Mouse (Mus musculus) MEL (cell line): Measurements from ENCODE around the gene Bmf. TPM values are rescaled to one million over a fixed set of nuclear protein-coding genes. Genes with fewer than 3 reads are reported as not detected.

Source experiments
- DNase-seq: peaks from one replicate; pipeline ENCODE4 v3.0.0; 2011; ENCODE audit warnings: low read depth, low spot score
- H3K27ac ChIP-seq: 2 replicates; pipeline ENCODE4 v1.5.1; 2012; ENCODE audit warnings: low read depth, mild to moderate bottlenecking, control low read depth, low read length, moderate library complexity; ENCODE audit not compliant: control insufficient read depth
- H3K27me3 ChIP-seq, 2 experiments: fragments of 150-350 bp in 1 of 2; sonication (generic) in 1 of 2; 2 replicates each; pipeline ENCODE4 v1.6.1; 2012; ENCODE audit warnings: low read length in 2 of 2, mild to moderate bottlenecking in 2 of 2, improper control_type of control experiment in 1 of 2, moderate library complexity in 1 of 2; ENCODE audit not compliant: insufficient read depth in 2 of 2, control insufficient read depth in 1 of 2
- H3K36me3 ChIP-seq, 2 experiments: 2 replicates each; pipeline ENCODE4 v1.6.1; 2012 to 2014; ENCODE audit warnings: low read length in 2 of 2, improper control_type of control experiment in 1 of 2, inconsistent platforms in 1 of 2, mild to moderate bottlenecking in 1 of 2; ENCODE audit not compliant: insufficient read depth in 2 of 2, control insufficient read depth in 1 of 2
- H3K4me1 ChIP-seq, 2 experiments: fragments of 150-350 bp in 1 of 2; sonication (generic) in 1 of 2; 2 replicates each; pipeline ENCODE4 v1.6.1; 2012; ENCODE audit warnings: low read length in 2 of 2, improper control_type of control experiment in 1 of 2, mild to moderate bottlenecking in 1 of 2; ENCODE audit not compliant: insufficient read depth in 2 of 2, control insufficient read depth in 1 of 2
- H3K4me3 ChIP-seq, 2 experiments: fragments of 150-350 bp in 1 of 2; sonication (generic) in 1 of 2; 2 replicates each; pipeline ENCODE4 v1.5.1; 2012; ENCODE audit warnings: low read depth in 2 of 2, low read length in 2 of 2, mild to moderate bottlenecking in 2 of 2, moderate library complexity in 2 of 2, control low read depth in 1 of 2, improper control_type of control experiment in 1 of 2; ENCODE audit not compliant: control insufficient read depth in 1 of 2, insufficient read depth in 1 of 2
- H3K79me2 ChIP-seq: 2 replicates; pipeline ENCODE4 v1.6.1; 2012; ENCODE audit warnings: mild to moderate bottlenecking, low read length, moderate library complexity; ENCODE audit not compliant: control insufficient read depth, poor library complexity, insufficient read depth
- H3K9ac ChIP-seq: 2 replicates; pipeline ENCODE4 v1.6.1; 2012; ENCODE audit warnings: low read depth, mild to moderate bottlenecking, control low read depth, low read length, moderate library complexity; ENCODE audit not compliant: control insufficient read depth, poor library complexity, severe bottlenecking
- H3K9me3 ChIP-seq: fragments of 150-350 bp; sonication (generic); replicated peaks from 2 replicates; pipeline ENCODE4 v1.6.1; 2012; ENCODE audit warnings: mild to moderate bottlenecking, low read length, improper control_type of control experiment, moderate library complexity; ENCODE audit not compliant: insufficient read depth
- CHD1 ChIP-seq: IDR thresholded peaks from 2 replicates; pipeline ENCODE4 v1.6.1; 2012; ENCODE audit warnings: low read depth, mild to moderate bottlenecking, inconsistent platforms, low read length, improper control_type of control experiment
- CTCF ChIP-seq, 3 experiments: IDR thresholded peaks in 2 of 3; conservative IDR thresholded peaks in 1 of 3; 2 replicates each; pipeline ENCODE4 v1.5.1; 2011 to 2012; ENCODE audit warnings: low read length in 3 of 3, low read depth in 2 of 3, mild to moderate bottlenecking in 2 of 3, improper control_type of control experiment in 1 of 3, inconsistent platforms in 1 of 3, mixed read lengths in 1 of 3, moderate library complexity in 1 of 3; ENCODE audit not compliant: control insufficient read depth in 1 of 3, insufficient read depth in 1 of 3, poor library complexity in 1 of 3, severe bottlenecking in 1 of 3
- ETS1 ChIP-seq: IDR thresholded peaks from 2 replicates; pipeline ENCODE4 v1.6.1; 2012; ENCODE audit warnings: low read depth, mild to moderate bottlenecking, inconsistent platforms, low read length, improper control_type of control experiment, moderate library complexity
- GATA1 ChIP-seq: IDR thresholded peaks from 2 replicates; pipeline ENCODE4 v1.6.1; 2011; ENCODE audit warnings: low read depth, low read length, improper control_type of control experiment
- JUND ChIP-seq: IDR thresholded peaks from 2 replicates; pipeline ENCODE4 v1.6.1; 2011; ENCODE audit warnings: low read depth, mild to moderate bottlenecking, improper control_type of control experiment, low read length
- KAT2A ChIP-seq: conservative IDR thresholded peaks from 2 replicates; pipeline ENCODE4 v1.6.1; 2012; ENCODE audit warnings: low read depth, low read length, improper control_type of control experiment, inconsistent platforms
- MAFK ChIP-seq: IDR thresholded peaks from 2 replicates; pipeline ENCODE4 v1.6.1; 2011; ENCODE audit warnings: low read depth, mild to moderate bottlenecking, low read length, improper control_type of control experiment, borderline replicate concordance
- MAX ChIP-seq: IDR thresholded peaks from 2 replicates; pipeline ENCODE4 v1.6.1; 2011; ENCODE audit warnings: low read length, improper control_type of control experiment
- MAZ ChIP-seq: IDR thresholded peaks from 2 replicates; pipeline ENCODE4 v1.6.1; 2012; ENCODE audit warnings: low read depth, mild to moderate bottlenecking, inconsistent platforms, low read length, improper control_type of control experiment
- MXI1 ChIP-seq: IDR thresholded peaks from 2 replicates; pipeline ENCODE4 v1.6.1; 2011; ENCODE audit warnings: mild to moderate bottlenecking, low read depth, low read length, improper control_type of control experiment
- MYB ChIP-seq: IDR thresholded peaks from 2 replicates; pipeline ENCODE4 v1.6.1; 2011; ENCODE audit warnings: mild to moderate bottlenecking, low read depth, low read length, improper control_type of control experiment
- MYC ChIP-seq: IDR thresholded peaks from 2 replicates; pipeline ENCODE4 v1.6.1; 2011; ENCODE audit warnings: low read depth, mild to moderate bottlenecking, low read length, improper control_type of control experiment, moderate library complexity
- NELFE ChIP-seq: IDR thresholded peaks from 2 replicates; pipeline ENCODE4 v1.6.1; 2011; ENCODE audit warnings: low read depth, low read length, improper control_type of control experiment
- NRF1 ChIP-seq: IDR thresholded peaks from 2 replicates; pipeline ENCODE4 v1.6.1; 2014; ENCODE audit warnings: low read depth, mild to moderate bottlenecking, inconsistent platforms, low read length, improper control_type of control experiment, moderate library complexity; ENCODE audit not compliant: poor library complexity, insufficient read depth, severe bottlenecking
- POLR2A ChIP-seq, 2 experiments: IDR thresholded peaks; 2 replicates each; pipeline ENCODE4 v1.6.1; 2011 to 2012; ENCODE audit warnings: low read length in 2 of 2, mild to moderate bottlenecking in 2 of 2, control low read depth in 1 of 2, improper control_type of control experiment in 1 of 2, low read depth in 1 of 2, moderate library complexity in 1 of 2; ENCODE audit not compliant: control insufficient read depth in 1 of 2, insufficient read depth in 1 of 2, poor library complexity in 1 of 2
- POLR2AphosphoS2 ChIP-seq: IDR thresholded peaks from 2 replicates; pipeline ENCODE4 v1.6.1; 2011; ENCODE audit warnings: low read length, improper control_type of control experiment
- RAD21 ChIP-seq: IDR thresholded peaks from 2 replicates; pipeline ENCODE4 v1.6.1; 2011; ENCODE audit warnings: mild to moderate bottlenecking, low read depth, low read length, improper control_type of control experiment
- SMC3 ChIP-seq: IDR thresholded peaks from 2 replicates; pipeline ENCODE4 v1.6.1; 2011; ENCODE audit warnings: low read depth, low read length, improper control_type of control experiment
- TAL1 ChIP-seq: IDR thresholded peaks from 2 replicates; pipeline ENCODE4 v1.6.1; 2012; ENCODE audit warnings: mild to moderate bottlenecking, inconsistent platforms, low read length, moderate library complexity, mixed read lengths
- TBP ChIP-seq: IDR thresholded peaks from 2 replicates; pipeline ENCODE4 v1.8.0; 2011; ENCODE audit warnings: low read depth, low read length, improper control_type of control experiment
- ZC3H11A ChIP-seq: IDR thresholded peaks from 2 replicates; pipeline ENCODE4 v1.6.1; 2012; ENCODE audit warnings: low read depth, mild to moderate bottlenecking, inconsistent platforms, low read length, improper control_type of control experiment
- ZKSCAN1 ChIP-seq: IDR thresholded peaks from 2 replicates; pipeline ENCODE4 v1.6.1; 2012; ENCODE audit warnings: low read depth, mild to moderate bottlenecking, inconsistent platforms, low read length, improper control_type of control experiment, moderate library complexity
- ZMIZ1 ChIP-seq: IDR thresholded peaks from 2 replicates; pipeline ENCODE4 v1.6.1; 2012; ENCODE audit warnings: low read depth, mild to moderate bottlenecking, inconsistent platforms, low read length, improper control_type of control experiment, moderate library complexity
- polyA plus RNA-seq, 2 experiments: library from polyadenylated mRNA; stranded (reverse) in 1 of 2; unstranded in 1 of 2; fragments of >175 nt in 1 of 2; fragments of >200 nt in 1 of 2; gene quantifications; 2 replicates each; pipeline versions ENCODE4 v1.2.1 to v1.2.4; 2012; ENCODE audit warnings: low replicate concordance in 2 of 2, low read depth in 1 of 2; ENCODE audit not compliant: insufficient read length in 2 of 2, insufficient read depth in 1 of 2, missing spikeins in 1 of 2
- total RNA-seq: library from RNA; depleted of rRNA; stranded (reverse); fragments of 300-350 nt; gene quantifications from 2 replicates; pipeline ENCODE4 v1.2.3, GENCODE M21; 2012

Gene Bmf
- total and polyA plus RNA-seq, 3 experiments: 0.39 to 0.50 TPM; not detected in 1

- TF ChIP-seq MXI1 (no peak), TBP (no peak), KAT2A (no peak), ETS1 (no peak), MYB (no peak), MAX (no peak), JUND (no peak), POLR2AphosphoS2 (no peak), RAD21 (no peak), ZKSCAN1 (no peak), MAFK (no peak), GATA1 (0 out of 2 replicates have a peak, but pooled peaks have one; percentile 9), TAL1 (no peak), NRF1 (no peak), ZMIZ1 (no peak), MAZ (0 out of 2 replicates have a peak, but pooled peaks have one; percentile 44), NELFE (no peak), MYC (no peak)
- TF ChIP-seq, all 39 proteins: peak for 6
Observed at GRCm38 (mm10) chr2:118490241-118491091, 59.0 kb downstream of the Bmf start (continued).

GRCm38 (mm10) chr2:118487806-118488205, 61.7 kb downstream of the Bmf start:
- Histone ChIP-seq H3K27ac (no peak overlapping the region), H3K9me3 (no peaks in the 10 kb centered on the region), H3K4me1 (peaks cover 0 to 13% of the 10 kb centered on the region in 2 experiments; a peak in 2 of 4 replicates), H3K9ac (no peak overlapping the region), H3K4me3 (no peak overlapping the region), H3K79me2 (no peaks in the 10 kb centered on the region), H3K36me3 (peaks cover 0 to 7% of the 10 kb centered on the region in 2 experiments; a peak in 1 of 4 replicates), H3K27me3 (no peaks in the 10 kb centered on the region)
- TF ChIP-seq POLR2A (IDR thresholded peaks at IDR 0.05; ENCODE audit: control insufficient read depth in 1 of 2, insufficient read depth in 1 of 2, low read depth in 1 of 2, low read length in 2 of 2, poor library complexity in 1 of 2) (no peak), SMC3 (peak; percentile 64), CHD1 (no peak), MAFK (no peak), ZC3H11A (peak; percentile 58), CTCF (IDR thresholded peaks at IDR 0.05 in 2 of 3, conservative IDR thresholded peaks at IDR 0.05 in 1 of 3; ENCODE audit: control insufficient read depth in 1 of 3, insufficient read depth in 1 of 3, low read depth in 2 of 3, low read length in 3 of 3, poor library complexity in 1 of 3, severe bottlenecking in 1 of 3) (peak; percentile 52 to 64 (median 62)), RAD21 (peak; percentile 61), GATA1 (no peak)
- peak; percentile 72 for DNase-seq
